Mouse (Mus musculus) thymus, adult 2 months (tissue): ENCODE measurements at regions not wholly inside any gene's neighbourhood (a gene's known extent, or its start where the extent isn't known, plus 50 kb on each side); places are given as distances from the start of the nearest gene placed in this dataset.
"Not testable (repeated sequence)": the region's sequence is repeated elsewhere in the genome, so short reads cannot be mapped to it uniquely, and the experiment has no call there.

ENCODE experiments used
- DNase-seq: peaks from one replicate; pipeline ENCODE4 v3.0.0; 2021
- H3K27ac ChIP-seq: fragments of 200-500 bp; 2 replicates; pipeline ENCODE4 v1.5.1; 2012; ENCODE audit warnings: low read length, control low read depth; ENCODE audit not compliant: control insufficient read depth, insufficient read depth
- H3K27me3 ChIP-seq: fragments of 200-500 bp; 2 replicates; pipeline ENCODE4 v1.6.1; 2012; ENCODE audit warnings: mild to moderate bottlenecking, low read length, moderate library complexity, mixed read lengths; ENCODE audit not compliant: control insufficient read depth, insufficient read depth
- H3K36me3 ChIP-seq: fragments of 200-500 bp; 2 replicates; pipeline ENCODE4 v1.6.1; 2012; ENCODE audit warnings: mild to moderate bottlenecking, low read length, moderate library complexity; ENCODE audit not compliant: control insufficient read depth, insufficient read depth
- H3K4me1 ChIP-seq: fragments of 200-500 bp; replicated peaks from 2 replicates; pipeline ENCODE4 v1.6.1; 2012; ENCODE audit warnings: low read length; ENCODE audit not compliant: control insufficient read depth, insufficient read depth
- H3K4me3 ChIP-seq: fragments of 200-500 bp; 2 replicates; pipeline ENCODE4 v1.5.1; 2012; ENCODE audit warnings: mild to moderate bottlenecking, low read length, control low read depth, moderate library complexity; ENCODE audit not compliant: control insufficient read depth, insufficient read depth
- CTCF ChIP-seq: fragments of 200-500 bp; IDR thresholded peaks from 2 replicates; pipeline ENCODE4 v1.5.1; 2012; ENCODE audit warnings: mild to moderate bottlenecking, control low read depth, low read length, moderate library complexity, borderline replicate concordance; ENCODE audit not compliant: control insufficient read depth, poor library complexity, insufficient read depth; ENCODE audit errors: extremely low read depth
- POLR2A ChIP-seq: fragments of 200-500 bp; IDR thresholded peaks from 2 replicates; pipeline ENCODE4 v1.6.1; 2012; ENCODE audit warnings: mild to moderate bottlenecking, low read length, control low read depth, moderate library complexity; ENCODE audit not compliant: control insufficient read depth, poor library complexity, insufficient read depth; ENCODE audit errors: extremely low read depth
- WGBS: fragments of 180-500 bp; shearing (Covaris S2); methylation state at CpG from one replicate; pipeline ENCODE4 v1.1.7; 2018; 5-methylcytosine and 5-hydroxymethylcytosine counted together

GRCm38 (mm10) chr12:92904382-92904781 is 1055.4 kb upstream of the Sel1l start:
- Histone ChIP-seq H3K27me3 (no peaks in the 10 kb centered on the region), H3K4me3 (no peak overlapping the region), H3K27ac (no peak overlapping the region), H3K4me1 (no peaks in the 10 kb centered on the region), H3K36me3 (no peaks in the 10 kb centered on the region)
- DNase-seq: no peak
- TF ChIP-seq CTCF (no peak), POLR2A (no peak)
- WGBS: 94% methylated on average over 2 of the region's 2 CpGs

GRCm38 (mm10) chr12:92892315-92892714 is 1043.4 kb upstream of the Sel1l start:
- DNase-seq: no peak
- H3K4me3 ChIP-seq: no peak overlapping the region
- H3K4me1 ChIP-seq: peaks cover 4% of the 10 kb centered on the region
- H3K27me3 ChIP-seq: no peaks in the 10 kb centered on the region
- peak overlapping the region; percentile 61 for H3K27ac ChIP-seq
- TF ChIP-seq CTCF (no peak), POLR2A (no peak)
- 26% methylated on average over 7 of the region's 9 CpGs for WGBS
- no peaks in the 10 kb centered on the region for H3K36me3 ChIP-seq

- not testable (repeated sequence) for H3K27ac ChIP-seq, DNase-seq, H3K36me3 ChIP-seq, H3K4me3 ChIP-seq, H3K4me1 ChIP-seq, H3K27me3 ChIP-seq
- WGBS: no CpG with 5 or more reads among the region's 8 CpGs
Observed at GRCm38 (mm10) chr12:92891663-92892062, 1042.7 kb upstream of the Sel1l start.

- not testable (repeated sequence) for H3K4me3 ChIP-seq, H3K27ac ChIP-seq, H3K4me1 ChIP-seq, H3K27me3 ChIP-seq, H3K36me3 ChIP-seq, DNase-seq
- 90% methylated on average over 5 of the region's 9 CpGs for WGBS
Observed at GRCm38 (mm10) chr12:92891126-92891525, 1042.2 kb upstream of the Sel1l start.

- Histone ChIP-seq H3K27me3 (no peaks in the 10 kb centered on the region), H3K27ac (no peak overlapping the region), H3K4me3 (no peak overlapping the region), H3K36me3 (no peaks in the 10 kb centered on the region), H3K4me1 (peaks cover 4% of the 10 kb centered on the region)
- no peak for DNase-seq
- TF ChIP-seq CTCF (no peak), POLR2A (no peak)
- WGBS: 92% methylated on average over 3 of the region's 3 CpGs
Observed at GRCm38 (mm10) chr12:92887747-92888146, 1038.8 kb upstream of the Sel1l start.

GRCm38 (mm10) chr12:92886394-92887075 is 1037.6 kb upstream of the Sel1l start:
- WGBS: 96% methylated on average over 20 of the region's 20 CpGs
- H3K4me1 ChIP-seq, H3K4me3 ChIP-seq, H3K27ac ChIP-seq, DNase-seq, H3K27me3 ChIP-seq, H3K36me3 ChIP-seq: not testable (repeated sequence)

- not testable (repeated sequence) for H3K4me1 ChIP-seq, H3K4me3 ChIP-seq, H3K36me3 ChIP-seq, DNase-seq, H3K27ac ChIP-seq, H3K27me3 ChIP-seq
- 84% methylated on average over 2 of the region's 2 CpGs for WGBS
Observed at GRCm38 (mm10) chr12:92884014-92884413, 1035.1 kb upstream of the Sel1l start.

- H3K4me3 ChIP-seq, DNase-seq, H3K27ac ChIP-seq, H3K4me1 ChIP-seq, H3K36me3 ChIP-seq, H3K27me3 ChIP-seq: not testable (repeated sequence)
- no CpG with 5 or more reads among the region's 8 CpGs for WGBS
Observed at GRCm38 (mm10) chr12:92883091-92883490, 1034.1 kb upstream of the Sel1l start.

- not testable (repeated sequence) for H3K4me3 ChIP-seq, DNase-seq, H3K36me3 ChIP-seq, H3K27me3 ChIP-seq, H3K4me1 ChIP-seq
- H3K27ac ChIP-seq: peak overlapping the region; percentile 31; the same call in 1 of the 2 replicates
- 64% methylated on average over 7 of the region's 11 CpGs for WGBS
Observed at GRCm38 (mm10) chr12:92882540-92882939, 1033.6 kb upstream of the Sel1l start.
